Mouse (Mus musculus): ENCODE measurements at regions not wholly inside any gene's neighbourhood (a gene's known extent, or its start where the extent isn't known, plus 50 kb on each side); places are given as distances from the start of the nearest gene placed in this dataset.
"Not testable (repeated sequence)": the region's sequence is repeated elsewhere in the genome, so short reads cannot be mapped to it uniquely, and the experiment has no call there.

GRCm38 (mm10) chr1:184669173-184669572 lies 63.2 kb downstream of the Hlx start:
- DNase-seq (ENCODE audit: low spot score in 2 of 2) = not testable (repeated sequence)

- no peak for DNase-seq (ENCODE audit: low spot score in 2 of 2)
Observed at GRCm38 (mm10) chr1:184668428-184668827, 64.0 kb downstream of the Hlx start.

- no peak for DNase-seq (ENCODE audit: low spot score in 2 of 2)
Observed at GRCm38 (mm10) chr1:184668022-184668421, 64.4 kb downstream of the Hlx start.

GRCm38 (mm10) chr1:184665243-184665642 lies 67.2 kb downstream of the Hlx start:
- no peak for DNase-seq (ENCODE audit: low spot score in 2 of 2)

- no peak for DNase-seq (ENCODE audit: low spot score in 2 of 2)
Observed at GRCm38 (mm10) chr1:184664098-184664375, 68.4 kb downstream of the Hlx start.

GRCm38 (mm10) chr1:184663300-184664097 lies 68.9 kb downstream of the Hlx start:
- DNase-seq (ENCODE audit: low spot score in 2 of 2) = no peak

GRCm38 (mm10) chr1:184650541-184651105 lies 81.8 kb downstream of the Hlx start:
- no peak for DNase-seq (ENCODE audit: low spot score in 2 of 2)

GRCm38 (mm10) chr1:184647920-184648540 lies 84.4 kb downstream of the Hlx start:
- no peak for DNase-seq (ENCODE audit: low spot score in 2 of 2)

GRCm38 (mm10) chr1:184644767-184645598 lies 87.4 kb downstream of the Hlx start:
- DNase-seq (ENCODE audit: low spot score in 2 of 2) = no peak

GRCm38 (mm10) chr1:184630695-184631475 lies 101.5 kb downstream of the Hlx start:
- DNase-seq (ENCODE audit: low spot score in 2 of 2) = no peak

- no peak for DNase-seq (ENCODE audit: low spot score in 2 of 2)
Observed at GRCm38 (mm10) chr1:184629194-184629593, 103.2 kb downstream of the Hlx start.

- no peak for DNase-seq (ENCODE audit: low spot score in 2 of 2)
Observed at GRCm38 (mm10) chr1:184628566-184629168, 103.8 kb downstream of the Hlx start.

GRCm38 (mm10) chr1:184622462-184622861 lies 110.0 kb downstream of the Hlx start:
- no peak for DNase-seq (ENCODE audit: low spot score in 2 of 2)

- DNase-seq (ENCODE audit: low spot score in 2 of 2) = peak in 1 of 2 experiments; percentile 43
Observed at GRCm38 (mm10) chr1:184621950-184622349, 110.5 kb downstream of the Hlx start.

GRCm38 (mm10) chr1:184617853-184618454 lies 114.5 kb downstream of the Hlx start:
- no peak for DNase-seq (ENCODE audit: low spot score in 2 of 2)

- DNase-seq (ENCODE audit: low spot score in 2 of 2) = no peak
Observed at GRCm38 (mm10) chr1:184615991-184616390, 116.4 kb downstream of the Hlx start.

- no peak for DNase-seq (ENCODE audit: low spot score in 2 of 2)
Observed at GRCm38 (mm10) chr1:184614699-184615415, 117.6 kb downstream of the Hlx start.

- DNase-seq (ENCODE audit: low spot score in 2 of 2) = no peak
Observed at GRCm38 (mm10) chr1:184612880-184613279, 119.5 kb downstream of the Hlx start.

- DNase-seq (ENCODE audit: low spot score in 2 of 2) = no peak
Observed at GRCm38 (mm10) chr1:184608938-184609337, 123.5 kb downstream of the Hlx start.

- DNase-seq (ENCODE audit: low spot score in 2 of 2) = no peak
Observed at GRCm38 (mm10) chr1:184608338-184608737, 124.1 kb downstream of the Hlx start.

All from urinary bladder, postnatal 4 days (tissue).